Mouse (Mus musculus) limb, embryonic 14.5 days (tissue): ENCODE measurements at regions not wholly inside any gene's neighbourhood (a gene's known extent, or its start where the extent isn't known, plus 50 kb on each side); places are given as distances from the start of the nearest gene placed in this dataset.
"Not testable (repeated sequence)": the region's sequence is repeated elsewhere in the genome, so short reads cannot be mapped to it uniquely, and the experiment has no call there.

ENCODE experiments used
- ATAC-seq: fragments of 200-750 bp; cut with Nextera tagmentation; 2 replicates; pipeline ENCODE4 v1.8.0; 2017; ENCODE audit warnings: low read depth, moderate number of reproducible peaks, moderate TSS enrichment; ENCODE audit not compliant: low FRiP score
- DNase-seq: peaks from one replicate; pipeline ENCODE4 v3.0.0-alpha.2; 2015; ENCODE audit warnings: low spot score
- H3K27ac ChIP-seq: fragments of 300-500 bp; sonication (generic); replicated peaks from 2 replicates; pipeline ENCODE4 v1.5.1; 2014; ENCODE audit warnings: low read depth, mild to moderate bottlenecking, low read length, moderate library complexity, mixed read lengths
- H3K27me3 ChIP-seq: fragments of 300-500 bp; sonication (generic); 2 replicates; pipeline ENCODE4 v1.6.1; 2014; ENCODE audit warnings: low read length, mixed read lengths; ENCODE audit not compliant: control insufficient read depth, insufficient read depth
- H3K36me3 ChIP-seq: fragments of 300-500 bp; sonication (generic); 2 replicates; pipeline ENCODE4 v1.6.1; 2014; ENCODE audit warnings: mild to moderate bottlenecking, low read length, moderate library complexity, mixed read lengths; ENCODE audit not compliant: control insufficient read depth, insufficient read depth
- H3K4me1 ChIP-seq: fragments of 300-500 bp; sonication (generic); 2 replicates; pipeline ENCODE4 v1.6.1; 2014; ENCODE audit warnings: antibody characterized with exemption, low read length, mixed read lengths; ENCODE audit not compliant: control insufficient read depth, insufficient read depth
- H3K4me2 ChIP-seq: fragments of 300-500 bp; sonication (generic); replicated peaks from 2 replicates; pipeline ENCODE4 v1.6.1; 2014; ENCODE audit warnings: low read depth, mild to moderate bottlenecking, low read length, moderate library complexity; ENCODE audit not compliant: severe bottlenecking
- H3K4me3 ChIP-seq: fragments of 300-500 bp; sonication (generic); replicated peaks from 2 replicates; pipeline ENCODE4 v1.5.1; 2014; ENCODE audit warnings: low read length
- H3K9ac ChIP-seq: fragments of 300-500 bp; sonication (generic); 2 replicates; pipeline ENCODE4 v1.6.1; 2014; ENCODE audit warnings: mild to moderate bottlenecking, low read depth, low read length, moderate library complexity; ENCODE audit not compliant: severe bottlenecking
- H3K9me3 ChIP-seq: fragments of 300-500 bp; sonication (generic); 2 replicates; pipeline ENCODE4 v1.6.1; 2016; ENCODE audit warnings: low read length; ENCODE audit not compliant: control insufficient read depth
- POLR2A ChIP-seq: fragments of 200-500 bp; IDR thresholded peaks from 2 replicates; pipeline ENCODE4 v1.8.0; 2012; ENCODE audit warnings: inconsistent platforms, mild to moderate bottlenecking, moderate library complexity, borderline replicate concordance; ENCODE audit not compliant: insufficient read depth, insufficient read length; ENCODE audit errors: extremely low read depth
- WGBS: fragments of 180-500 bp; shearing (Covaris S2); extraction: QIAGEN DNeasy Blood & Tissue Kit; methylation state at CpG from one replicate; pipeline ENCODE4 v1.1.7; 2014; 5-methylcytosine and 5-hydroxymethylcytosine counted together

- WGBS, result 83% methylated on average over 1 of the region's 1 CpGs
- Histone ChIP-seq H3K9me3 (no peaks in the 10 kb centered on the region), H3K9ac (no peak overlapping the region), H3K27me3 (no peaks in the 10 kb centered on the region), H3K4me3 (no peak overlapping the region), H3K27ac (no peak overlapping the region), H3K4me1 (no peaks in the 10 kb centered on the region), H3K4me2 (no peak overlapping the region), H3K36me3 (no peaks in the 10 kb centered on the region)
- no peak for TF ChIP-seq POLR2A
- ATAC-seq (no peak), DNase-seq (no peak)
These were observed 116.9 kb downstream of the Olfr721-ps1 start for GRCm38 (mm10) chr14:14518027-14518426.

- DNase-seq (peak; percentile 61), ATAC-seq (no peak)
- Histone ChIP-seq H3K4me1 (no peaks in the 10 kb centered on the region), H3K27ac (no peak overlapping the region), H3K9me3 (no peaks in the 10 kb centered on the region), H3K36me3 (no peaks in the 10 kb centered on the region), H3K9ac (no peak overlapping the region), H3K27me3 (no peaks in the 10 kb centered on the region), H3K4me3 (no peak overlapping the region), H3K4me2 (no peak overlapping the region)
- 56% methylated on average over 2 of the region's 2 CpGs for WGBS
- no peak for TF ChIP-seq POLR2A
These were observed 117.7 kb downstream of the Olfr721-ps1 start for GRCm38 (mm10) chr14:14518841-14519240.

- DNase-seq (no peak), ATAC-seq (no peak)
- Histone ChIP-seq H3K4me2 (no peak overlapping the region), H3K36me3 (no peaks in the 10 kb centered on the region), H3K27ac (no peak overlapping the region), H3K9me3 (no peaks in the 10 kb centered on the region), H3K27me3 (no peaks in the 10 kb centered on the region), H3K4me1 (no peaks in the 10 kb centered on the region), H3K4me3 (no peak overlapping the region), H3K9ac (no peak overlapping the region)
- no peak for TF ChIP-seq POLR2A
These were observed 119.1 kb downstream of the Olfr721-ps1 start for GRCm38 (mm10) chr14:14520195-14520594.

- H3K4me2 ChIP-seq, H3K27me3 ChIP-seq, H3K4me1 ChIP-seq, ATAC-seq, H3K27ac ChIP-seq, DNase-seq, H3K9ac ChIP-seq, H3K4me3 ChIP-seq, H3K9me3 ChIP-seq, H3K36me3 ChIP-seq: not testable (repeated sequence)
- WGBS, result 26% methylated on average over 6 of the region's 6 CpGs
These were observed 120.2 kb downstream of the Olfr721-ps1 start for GRCm38 (mm10) chr14:14521331-14521730.

- 82% methylated on average over 4 of the region's 4 CpGs for WGBS
- Histone ChIP-seq H3K4me1 (no peaks in the 10 kb centered on the region), H3K27ac (no peak overlapping the region), H3K9ac (no peak overlapping the region), H3K9me3 (no peaks in the 10 kb centered on the region), H3K36me3 (no peaks in the 10 kb centered on the region), H3K4me3 (no peak overlapping the region), H3K27me3 (no peaks in the 10 kb centered on the region), H3K4me2 (no peak overlapping the region)
- DNase-seq (no peak), ATAC-seq (no peak)
- TF ChIP-seq POLR2A, result no peak
These were observed 124.1 kb downstream of the Olfr721-ps1 start for GRCm38 (mm10) chr14:14525225-14525624.

- H3K36me3 ChIP-seq, result no peaks in the 10 kb centered on the region
- no peak overlapping the region for H3K9ac ChIP-seq
- no peaks in the 10 kb centered on the region for H3K27me3 ChIP-seq
- 76% methylated on average over 1 of the region's 1 CpGs for WGBS
- ATAC-seq (no peak), DNase-seq (no peak)
- no peak overlapping the region for H3K4me2 ChIP-seq
- H3K9me3 ChIP-seq, result no peaks in the 10 kb centered on the region
- no peaks in the 10 kb centered on the region for H3K4me1 ChIP-seq
- no peak overlapping the region for H3K4me3 ChIP-seq
- no peak overlapping the region for H3K27ac ChIP-seq
- no peak for TF ChIP-seq POLR2A
These were observed 127.3 kb downstream of the Olfr721-ps1 start for GRCm38 (mm10) chr14:14528437-14528836.
